Mouse (Mus musculus) testis, adult 2 months (tissue): ENCODE measurements around the gene Pfdn4.
A peak's percentile ranks its signal among the peaks of the same experiment; 100 is the strongest.

ENCODE experiments used
- CTCF ChIP-seq: fragments of 200-500 bp; IDR thresholded peaks from 2 replicates; pipeline ENCODE4 v1.5.1; 2012; ENCODE audit warnings: low read depth, mild to moderate bottlenecking, inconsistent platforms, low read length, moderate library complexity; ENCODE audit not compliant: control insufficient read depth, insufficient read depth, insufficient replicate concordance
- POLR2A ChIP-seq: fragments of 200-500 bp; IDR thresholded peaks from 2 replicates; pipeline ENCODE4 v1.6.1; 2012; ENCODE audit warnings: low read depth, mild to moderate bottlenecking, inconsistent platforms, low read length, moderate library complexity; ENCODE audit not compliant: control insufficient read depth

- TF ChIP-seq CTCF (no peak), POLR2A (peak; percentile 58; the same call in 1 of the 2 replicates)
Observed at GRCm38 (mm10) chr2:170483914-170484313, 12.3 kb upstream of the Pfdn4 start.
